Mouse (Mus musculus) forebrain, embryonic 13.5 days (tissue): ENCODE measurements around the gene Mef2d. TPM values are rescaled to one million over a fixed set of nuclear protein-coding genes. Genes with fewer than 3 reads are reported as not detected.

Experiments used
- ATAC-seq: fragments of 200-750 bp; cut with Nextera tagmentation; 2 replicates; pipeline ENCODE4 v1.8.0; 2017
- H3K27ac ChIP-seq: fragments of 300-500 bp; sonication (generic); 2 replicates; pipeline ENCODE4 v1.5.1; 2015; ENCODE audit warnings: inconsistent platforms, mild to moderate bottlenecking, moderate library complexity
- H3K27me3 ChIP-seq: fragments of 300-500 bp; sonication (generic); 2 replicates; pipeline ENCODE4 v1.6.1; 2015; ENCODE audit warnings: mild to moderate bottlenecking, inconsistent platforms
- H3K36me3 ChIP-seq: fragments of 300-500 bp; sonication (generic); 2 replicates; pipeline ENCODE4 v1.6.1; 2015; ENCODE audit warnings: mild to moderate bottlenecking, inconsistent platforms; ENCODE audit not compliant: poor library complexity, severe bottlenecking
- H3K4me1 ChIP-seq: fragments of 300-500 bp; sonication (generic); 2 replicates; pipeline ENCODE4 v1.6.1; 2015; ENCODE audit warnings: inconsistent platforms
- H3K4me2 ChIP-seq: fragments of 300-500 bp; sonication (generic); 2 replicates; pipeline ENCODE4 v1.6.1; 2015; ENCODE audit warnings: inconsistent platforms, mild to moderate bottlenecking, moderate library complexity
- H3K4me3 ChIP-seq: fragments of 300-500 bp; sonication (generic); 2 replicates; pipeline ENCODE4 v1.5.1; 2015; ENCODE audit warnings: mild to moderate bottlenecking, inconsistent platforms
- H3K9ac ChIP-seq: fragments of 300-500 bp; sonication (generic); 2 replicates; pipeline ENCODE4 v1.6.1; 2015; ENCODE audit warnings: mild to moderate bottlenecking, inconsistent platforms
- H3K9me3 ChIP-seq: fragments of 300-500 bp; sonication (generic); replicated peaks from 2 replicates; pipeline ENCODE4 v1.6.1; 2016; ENCODE audit warnings: inconsistent platforms
- whole genome bisulfite sequencing: fragments of 180-500 bp; shearing (Covaris S2); methylation state at CpG from one replicate; pipeline ENCODE4 v1.1.7; 2015; 5-methylcytosine and 5-hydroxymethylcytosine counted together
- polyA plus RNA-seq: library from polyadenylated mRNA; unstranded; fragments of >200 nt; fragmentation: Nextera tagmentation; extraction: Ambion mirVana; gene quantifications from 2 replicates; pipeline ENCODE4 v1.2.1, GENCODE M21; 2015

The Mef2d gene
- polyA plus RNA-seq, 1 experiment from 2014 or later: 15.0 TPM

DNA sequence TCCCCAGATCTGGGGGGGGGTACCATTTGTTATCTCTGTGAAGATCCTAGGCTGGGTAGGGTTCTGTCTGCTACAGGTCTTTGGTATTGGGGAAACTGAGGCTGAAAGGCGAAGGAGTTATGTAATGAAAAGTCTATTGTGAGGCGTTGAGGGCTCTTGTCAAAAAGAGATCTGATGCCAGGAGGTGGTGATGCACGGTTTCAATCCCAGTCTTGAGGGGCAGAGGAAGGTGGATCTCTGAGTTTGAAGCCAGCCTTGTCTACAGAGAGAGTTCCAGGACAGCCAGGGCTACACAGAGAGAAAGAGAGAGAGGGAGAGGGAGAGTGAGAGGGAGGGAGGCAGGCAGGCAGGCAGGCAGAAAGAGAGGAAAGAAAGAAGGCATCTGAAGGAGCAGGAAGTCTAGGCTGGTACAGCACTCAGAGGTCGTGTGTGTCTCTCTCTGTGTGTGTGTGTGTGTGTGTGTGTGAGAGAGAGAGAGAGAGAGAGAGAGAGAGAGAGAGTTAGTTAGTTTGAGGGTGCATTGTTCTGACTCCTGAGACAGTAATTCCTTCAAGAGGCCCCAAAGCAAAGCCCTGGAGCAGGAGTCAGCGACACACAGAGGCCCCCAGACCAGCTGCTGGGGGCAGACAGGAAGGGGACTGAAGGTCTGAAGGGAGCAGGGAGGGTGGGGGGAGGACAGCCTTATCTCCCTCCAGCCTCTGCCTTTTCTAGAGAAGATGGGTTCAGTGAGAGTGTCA is 4.4 kb downstream of the Mef2d start:
- Histone ChIP-seq H3K4me2 (peak overlapping the region; percentile 96; the same call in 1 of the 2 replicates), H3K36me3 (no peaks in the 10 kb centered on the region), H3K27me3 (no peaks in the 10 kb centered on the region), H3K9me3 (no peaks in the 10 kb centered on the region), H3K27ac (no peak overlapping the region), H3K4me1 (peaks cover 90% of the 10 kb centered on the region), H3K4me3 (no peak overlapping the region), H3K9ac (peak overlapping the region; percentile 91; the same call in 1 of the 2 replicates)
- 37% methylated on average over 5 of the region's 5 CpGs for WGBS
- ATAC-seq: no peak

DNA sequence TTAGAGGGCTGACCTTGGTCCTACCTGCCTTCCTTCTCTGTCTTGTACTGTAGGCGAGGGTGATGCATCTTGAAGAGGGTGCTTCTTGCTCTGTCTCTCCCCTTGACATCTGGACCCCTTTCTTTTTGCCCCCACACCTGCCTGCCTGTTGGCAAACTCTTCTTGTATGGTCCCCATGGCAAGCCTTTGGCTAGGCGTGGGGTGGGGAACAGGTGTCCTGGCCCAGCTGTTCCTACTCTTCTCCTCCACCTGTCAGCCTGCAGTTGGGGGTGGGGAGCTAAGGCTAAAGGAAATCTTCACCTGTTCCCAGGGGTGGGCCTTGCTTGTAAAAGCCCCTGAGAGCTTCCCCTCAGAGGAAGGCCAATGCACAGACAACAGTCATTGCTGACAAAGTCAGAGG is 5.3 kb downstream of the Mef2d start:
- Histone ChIP-seq H3K9me3 (no peaks in the 10 kb centered on the region), H3K27me3 (no peaks in the 10 kb centered on the region), H3K9ac (peak overlapping the region; percentile 3; the same call in 1 of the 2 replicates), H3K36me3 (no peaks in the 10 kb centered on the region), H3K4me3 (no peak overlapping the region), H3K4me2 (no peak overlapping the region), H3K4me1 (peaks cover 97% of the 10 kb centered on the region), H3K27ac (no peak overlapping the region)
- no peak for ATAC-seq
- 82% methylated on average over 2 of the region's 2 CpGs for WGBS

DNA sequence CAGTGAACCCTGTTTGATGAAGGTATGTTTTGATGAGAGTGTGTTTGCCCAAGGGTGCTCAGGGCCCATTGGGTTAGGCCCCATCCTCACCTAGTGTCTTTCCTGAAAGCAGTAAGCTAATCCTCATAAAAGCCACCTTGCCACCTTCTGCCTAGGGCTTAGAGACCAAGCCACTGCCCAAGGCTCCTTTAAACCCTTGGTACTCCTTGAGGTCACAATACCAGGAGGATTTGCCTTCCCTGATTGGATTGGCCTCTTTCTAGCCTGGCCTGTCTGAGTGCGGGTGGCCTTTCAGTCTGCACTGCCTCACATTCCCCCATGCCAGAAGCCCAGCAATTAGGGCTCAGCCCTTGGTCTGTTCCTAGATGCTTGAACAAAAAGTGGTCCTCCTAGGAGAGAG is 5.7 kb downstream of the Mef2d start:
- H3K36me3 ChIP-seq: no peaks in the 10 kb centered on the region
- H3K9ac ChIP-seq: no peak overlapping the region
- no peak for ATAC-seq
- H3K9me3 ChIP-seq: no peaks in the 10 kb centered on the region
- no peak overlapping the region for H3K4me2 ChIP-seq
- 50% methylated on average over 1 of the region's 1 CpGs for WGBS
- H3K4me1 ChIP-seq: peaks cover 100% of the 10 kb centered on the region
- H3K4me3 ChIP-seq: no peak overlapping the region
- no peaks in the 10 kb centered on the region for H3K27me3 ChIP-seq
- 0 out of 2 replicates have a peak overlapping the region, but pooled peaks have one; percentile 10 for H3K27ac ChIP-seq

DNA sequence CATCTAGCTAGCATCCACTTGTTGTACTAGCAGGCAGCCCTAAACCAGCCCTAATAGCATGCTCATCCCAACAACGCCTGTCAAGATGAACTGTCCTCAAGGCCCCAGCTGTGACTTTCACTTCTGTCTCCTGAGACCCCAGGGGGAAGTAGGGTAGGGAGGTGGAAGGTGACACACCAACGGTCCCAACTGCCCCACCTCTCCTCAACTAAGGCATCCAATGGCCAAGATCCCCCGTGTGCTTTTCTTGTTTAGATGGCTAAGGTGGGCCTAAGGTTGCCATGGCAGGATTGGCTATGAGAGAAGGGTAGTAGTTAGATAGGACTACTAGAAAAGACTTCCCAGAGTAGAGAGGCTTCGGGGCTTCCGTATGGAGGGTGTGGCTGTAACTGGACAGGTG is 6.2 kb downstream of the Mef2d start:
- no peaks in the 10 kb centered on the region for H3K9me3 ChIP-seq
- H3K36me3 ChIP-seq: no peaks in the 10 kb centered on the region
- no peak for ATAC-seq
- no peak overlapping the region for H3K4me3 ChIP-seq
- H3K4me1 ChIP-seq: peaks cover 100% of the 10 kb centered on the region
- H3K9ac ChIP-seq: no peak overlapping the region
- peak overlapping the region; percentile 19; the same call in 1 of the 2 replicates for H3K4me2 ChIP-seq
- peak overlapping the region; percentile 94 for H3K27ac ChIP-seq
- H3K27me3 ChIP-seq: no peaks in the 10 kb centered on the region
- 91% methylated on average over 5 of the region's 5 CpGs for WGBS

DNA sequence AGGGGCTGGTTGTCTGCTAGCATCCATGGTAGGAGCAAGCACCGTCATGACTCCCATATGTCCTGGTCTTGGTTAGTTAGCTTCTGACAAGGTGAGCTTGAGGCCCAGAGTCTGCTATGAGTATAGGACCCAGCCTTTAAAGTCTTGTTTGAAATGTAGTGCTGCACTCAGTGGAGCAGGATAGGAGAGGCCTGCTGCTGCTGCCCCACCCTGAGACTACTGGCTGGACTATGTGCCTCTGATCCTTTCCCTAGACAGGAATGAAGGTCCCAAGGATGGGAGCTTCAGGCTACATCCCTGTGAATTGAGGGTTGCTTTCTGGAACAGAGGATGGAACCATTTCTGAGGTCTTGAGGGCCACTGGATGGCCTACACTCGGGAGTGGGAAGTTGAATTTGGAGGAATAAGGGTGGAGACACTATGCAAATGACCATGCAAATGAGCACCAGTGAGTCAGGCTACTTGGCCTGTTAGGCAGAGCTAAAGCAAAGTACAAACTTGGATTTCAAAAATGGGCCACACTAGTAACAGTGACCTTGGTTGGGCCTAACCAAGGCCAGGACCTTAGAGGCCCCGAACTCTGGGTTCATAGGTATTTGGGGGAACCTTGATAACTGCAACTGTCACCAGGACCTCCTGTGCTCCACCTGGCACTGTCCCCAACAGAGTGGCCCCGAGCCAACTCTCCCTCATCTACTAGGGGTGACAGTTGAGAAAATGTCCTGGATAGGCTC is 6.8 kb downstream of the Mef2d start:
- Histone ChIP-seq H3K9ac (peak overlapping the region; percentile 54), H3K4me3 (no peak overlapping the region), H3K9me3 (no peaks in the 10 kb centered on the region), H3K4me1 (peaks cover 96% of the 10 kb centered on the region), H3K27ac (peak overlapping the region; percentile 94), H3K4me2 (peak overlapping the region; percentile 48), H3K36me3 (no peaks in the 10 kb centered on the region), H3K27me3 (no peaks in the 10 kb centered on the region)
- ATAC-seq: no peak
- 64% methylated on average over 4 of the region's 4 CpGs for WGBS

DNA sequence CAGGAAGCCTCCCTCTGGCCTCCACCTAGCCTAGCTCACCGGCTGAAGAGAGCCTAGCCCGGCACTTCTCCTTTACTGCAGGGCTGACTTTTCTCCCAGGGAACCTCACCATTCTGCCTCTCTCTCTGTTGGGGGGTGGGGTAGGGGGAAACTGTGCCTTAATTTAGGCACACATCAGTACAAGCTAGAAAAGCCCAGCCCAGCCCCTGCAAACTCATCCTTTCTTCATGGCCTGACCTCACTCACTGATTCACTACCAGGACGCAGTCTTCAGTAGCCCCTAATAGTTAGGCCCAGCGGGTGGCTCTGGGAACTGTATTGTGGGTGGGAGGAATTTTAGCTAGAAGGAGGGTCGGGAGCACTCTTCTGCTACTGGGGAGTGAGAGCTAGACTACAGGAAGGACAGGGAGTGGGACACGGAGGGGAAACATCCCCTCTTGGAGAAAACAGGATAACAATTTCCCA is 7.4 kb downstream of the Mef2d start:
- no peaks in the 10 kb centered on the region for H3K9me3 ChIP-seq
- 7% methylated on average over 6 of the region's 6 CpGs for WGBS

DNA sequence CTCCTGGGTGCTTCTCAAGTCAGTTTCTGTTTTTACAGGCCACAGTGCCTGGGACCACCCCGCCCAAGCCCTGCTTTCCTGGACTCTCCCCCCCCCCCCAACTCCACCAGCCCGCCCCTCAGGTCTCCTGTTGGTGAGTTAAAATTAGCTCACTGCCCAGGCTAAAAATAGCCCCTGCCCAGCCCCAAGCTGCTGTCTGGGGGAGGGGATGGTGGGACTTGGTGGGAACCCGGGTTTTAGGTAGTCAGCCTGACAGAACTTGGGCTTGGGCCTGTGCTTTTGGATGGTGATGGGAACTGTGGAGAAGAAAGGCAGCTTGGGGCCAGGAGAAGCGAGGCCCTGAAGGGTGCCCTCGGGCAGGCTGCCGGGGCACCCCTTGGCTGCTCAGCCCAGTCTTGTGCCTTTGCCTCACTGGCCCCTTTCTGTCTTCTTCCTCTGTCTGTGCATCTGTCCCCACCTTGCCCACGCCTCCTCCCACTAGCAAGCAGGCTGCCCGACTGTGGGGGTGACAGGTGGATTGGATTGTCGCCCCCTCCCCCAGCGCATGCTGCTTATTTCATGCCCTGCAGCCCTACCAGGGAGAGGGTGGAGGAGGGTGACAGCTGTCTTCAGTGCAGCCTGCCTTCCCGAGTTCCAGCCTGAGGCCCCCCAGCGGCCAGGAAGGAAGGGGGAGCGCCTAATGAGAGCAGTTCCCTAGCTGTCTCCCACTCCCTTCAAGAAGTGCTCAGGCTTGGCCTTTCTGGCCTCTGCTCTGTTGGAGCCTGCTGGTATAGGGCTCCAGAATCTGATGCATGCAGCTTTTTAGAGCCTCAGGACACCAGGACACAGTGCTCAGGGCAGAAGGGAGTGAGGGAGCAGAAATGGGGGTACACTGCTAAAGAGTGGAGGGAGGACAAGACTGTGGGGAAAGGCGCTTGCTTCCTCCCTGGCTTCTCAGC is 8.2 kb downstream of the Mef2d start:
- Histone ChIP-seq H3K27me3 (no peaks in the 10 kb centered on the region), H3K4me1 (peaks cover 82% of the 10 kb centered on the region), H3K4me3 (peak overlapping the region; percentile 13; the same call in 1 of the 2 replicates), H3K27ac (peak overlapping the region; percentile 94), H3K4me2 (peak overlapping the region; percentile 48), H3K9me3 (no peaks in the 10 kb centered on the region), H3K36me3 (no peaks in the 10 kb centered on the region), H3K9ac (peak overlapping the region; percentile 54)
- 16% methylated on average over 13 of the region's 14 CpGs for WGBS
- ATAC-seq: peak; percentile 62

More for the DNA sequence above, 7.4 kb downstream of the Mef2d start:
- Histone ChIP-seq H3K27ac (peak overlapping the region; percentile 94), H3K4me2 (peak overlapping the region; percentile 48), H3K27me3 (no peaks in the 10 kb centered on the region), H3K4me1 (peaks cover 90% of the 10 kb centered on the region), H3K4me3 (no peak overlapping the region), H3K36me3 (no peaks in the 10 kb centered on the region), H3K9ac (peak overlapping the region; percentile 54)
- ATAC-seq: no peak

DNA sequence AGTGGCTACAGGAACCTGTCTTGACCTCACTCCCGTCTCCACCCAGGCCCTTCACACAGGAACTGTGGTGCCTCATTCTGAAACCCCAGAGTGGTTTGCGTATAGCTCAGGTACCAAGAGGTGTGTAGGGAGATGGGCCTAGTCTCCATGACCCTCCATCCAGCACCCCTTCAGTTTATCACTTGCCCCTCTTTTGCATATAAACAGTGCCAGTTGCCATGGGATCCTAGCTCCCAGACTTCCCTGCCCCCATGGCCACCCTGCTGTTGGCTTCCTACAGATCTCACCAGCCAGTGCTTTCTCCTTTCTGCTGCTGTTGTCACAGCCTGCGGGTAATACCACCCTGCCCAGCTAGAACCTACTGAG is 8.8 kb downstream of the Mef2d start:
- H3K27me3 ChIP-seq: no peaks in the 10 kb centered on the region
- 60% methylated on average over 3 of the region's 3 CpGs for WGBS
- H3K4me1 ChIP-seq: peaks cover 76% of the 10 kb centered on the region
- H3K27ac ChIP-seq: peak overlapping the region; percentile 94
- no peak overlapping the region for H3K4me3 ChIP-seq
- no peak for ATAC-seq
- H3K9ac ChIP-seq: peak overlapping the region; percentile 54; the same call in 1 of the 2 replicates
- no peaks in the 10 kb centered on the region for H3K9me3 ChIP-seq
- H3K4me2 ChIP-seq: peak overlapping the region; percentile 48
- H3K36me3 ChIP-seq: peaks cover 6% of the 10 kb centered on the region

DNA sequence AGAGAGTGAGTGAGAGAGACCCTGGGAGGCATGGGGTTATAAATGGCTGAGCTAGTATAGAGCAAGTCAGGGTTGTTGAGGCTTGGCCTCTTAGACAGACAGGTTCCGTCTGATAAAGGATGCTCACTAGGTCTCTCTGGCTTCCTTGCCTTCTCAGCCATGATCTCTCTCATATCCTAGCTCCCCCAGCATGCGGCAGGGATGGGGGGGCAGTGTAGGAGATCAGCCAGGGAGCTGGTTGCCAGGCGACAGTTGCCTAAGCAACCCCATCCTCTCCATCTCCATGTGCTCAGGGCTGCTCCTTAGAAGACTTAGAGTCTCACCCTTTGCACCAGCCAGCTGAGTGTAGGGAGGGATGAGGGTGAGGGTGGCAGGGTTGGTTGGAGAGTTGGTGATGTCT is 9.9 kb downstream of the Mef2d start:
- peaks cover 16% of the 10 kb centered on the region for H3K36me3 ChIP-seq
- H3K27me3 ChIP-seq: no peaks in the 10 kb centered on the region
- peak overlapping the region; percentile 48 for H3K4me2 ChIP-seq
- peak; percentile 89 for ATAC-seq
- WGBS: 16% methylated on average over 3 of the region's 3 CpGs
- H3K4me1 ChIP-seq: peaks cover 65% of the 10 kb centered on the region
- peak overlapping the region; percentile 54 for H3K9ac ChIP-seq
- H3K27ac ChIP-seq: peak overlapping the region; percentile 94
- no peak overlapping the region for H3K4me3 ChIP-seq
- no peaks in the 10 kb centered on the region for H3K9me3 ChIP-seq

DNA sequence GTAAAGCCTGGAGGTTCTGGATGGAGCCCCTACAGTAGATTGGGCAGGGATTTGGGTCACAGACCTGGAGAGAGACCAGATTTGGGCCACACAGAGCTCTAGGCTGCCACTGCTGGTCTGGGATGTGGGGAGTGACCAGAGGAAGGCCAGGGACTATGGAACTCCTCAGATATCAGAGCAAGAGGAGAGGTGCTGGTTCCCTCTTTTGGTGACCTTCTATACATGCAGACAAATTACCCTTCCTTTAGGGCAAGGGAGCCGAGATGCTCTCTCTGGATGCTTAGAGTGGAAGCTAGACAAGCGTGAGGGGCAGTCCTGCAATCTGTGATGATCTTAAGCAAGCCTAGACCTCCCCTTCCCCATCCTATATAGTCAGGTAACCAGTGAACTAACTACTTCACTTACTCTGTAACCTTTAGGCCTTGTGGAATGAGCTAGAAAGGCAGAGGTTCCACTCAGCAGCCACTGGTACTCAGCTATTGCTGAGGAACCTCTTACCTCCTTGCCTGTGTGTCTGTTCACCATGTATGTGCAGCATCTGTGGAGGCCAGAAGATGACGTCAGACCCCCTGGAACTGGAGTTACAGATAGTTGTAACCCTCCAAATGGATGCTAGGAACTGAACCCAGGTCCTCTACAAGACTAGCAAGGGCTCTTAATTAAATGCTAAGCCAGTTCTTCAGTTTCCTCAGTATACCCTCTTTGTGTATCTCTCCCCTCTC is 11.3 kb downstream of the Mef2d start:
- Histone ChIP-seq H3K27ac (peak overlapping the region; percentile 94), H3K36me3 (peaks cover 27% of the 10 kb centered on the region), H3K4me1 (peaks cover 59% of the 10 kb centered on the region), H3K4me2 (no peak overlapping the region), H3K4me3 (no peak overlapping the region), H3K9ac (no peak overlapping the region), H3K27me3 (no peaks in the 10 kb centered on the region), H3K9me3 (no peaks in the 10 kb centered on the region)
- 91% methylated on average over 3 of the region's 3 CpGs for WGBS
- ATAC-seq: no peak

DNA sequence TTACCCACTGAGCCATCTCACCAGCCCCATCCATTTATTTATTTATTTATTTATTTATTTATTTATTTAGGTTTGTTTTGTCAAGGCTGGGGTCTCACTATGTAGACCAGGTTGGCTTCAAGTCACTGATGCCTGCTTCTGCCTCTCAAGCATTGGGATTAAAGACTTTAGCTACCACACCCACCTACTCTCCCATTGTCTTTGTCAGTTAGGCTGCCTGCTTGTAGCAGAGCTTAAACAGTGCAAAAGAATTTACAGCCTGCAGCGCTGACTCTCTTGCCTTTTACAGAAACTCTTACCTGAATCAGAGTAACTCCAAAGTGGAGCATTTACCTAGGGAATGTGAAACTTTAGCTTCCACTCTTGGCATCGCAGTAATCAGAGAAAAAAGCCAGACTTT is 12.1 kb downstream of the Mef2d start:
- Histone ChIP-seq H3K27ac (no peak overlapping the region), H3K36me3 (peaks cover 35% of the 10 kb centered on the region), H3K27me3 (no peaks in the 10 kb centered on the region), H3K4me3 (no peak overlapping the region), H3K9ac (no peak overlapping the region), H3K9me3 (no peaks in the 10 kb centered on the region), H3K4me1 (peaks cover 51% of the 10 kb centered on the region), H3K4me2 (no peak overlapping the region)
- 81% methylated on average over 2 of the region's 2 CpGs for WGBS
- ATAC-seq: no peak
